Mouse (Mus musculus) testis, adult 2 months (tissue): ENCODE results near the gene Hspb11.

Source experiments
- CTCF ChIP-seq: fragments of 200-500 bp; IDR thresholded peaks from 2 replicates; pipeline ENCODE4 v1.5.1; 2012; ENCODE audit warnings: low read depth, mild to moderate bottlenecking, inconsistent platforms, low read length, moderate library complexity; ENCODE audit not compliant: control insufficient read depth, insufficient read depth, insufficient replicate concordance
- POLR2A ChIP-seq: fragments of 200-500 bp; IDR thresholded peaks from 2 replicates; pipeline ENCODE4 v1.6.1; 2012; ENCODE audit warnings: low read depth, mild to moderate bottlenecking, inconsistent platforms, low read length, moderate library complexity; ENCODE audit not compliant: control insufficient read depth

- TF ChIP-seq CTCF (no peak), POLR2A (no peak)
Measured at GRCm38 (mm10) chr4:107300902-107301555, 47.6 kb downstream of the Hspb11 start.
